In the genomic region with DNA sequence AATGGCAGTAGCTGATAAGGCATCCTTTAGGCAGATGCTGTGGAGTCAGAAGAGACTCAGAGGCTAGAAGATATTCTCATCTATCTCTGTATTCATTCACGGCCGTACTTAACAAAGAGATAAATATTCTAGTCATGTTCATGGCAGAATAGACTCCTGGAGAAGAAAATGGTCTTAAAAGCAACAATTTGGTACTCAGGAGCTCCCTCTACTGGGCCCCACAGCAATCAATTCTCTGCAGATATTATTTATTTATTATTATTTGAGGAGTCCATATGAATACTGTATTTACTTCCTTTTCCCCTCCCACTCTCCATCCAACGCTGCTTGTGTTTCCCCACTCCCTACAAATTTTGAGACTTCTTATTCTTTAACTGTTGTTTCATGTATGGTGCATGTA, we compare ENCODE assay signal across 8 mouse cellular contexts. TPM values are rescaled to one million over a fixed set of nuclear protein-coding genes. Genes with fewer than 3 reads are reported as not detected.
DNase-seq lines count a peak whose midpoint lies in the region.
"Had no signal": no experiment of that assay in that cellular context is flagged by ENCODE, and none has a peak within 500 bp of the region (broad histone marks: within the 10 kb centered on the region; RNA-seq: fewer than 3 reads in every experiment).

No protein-coding gene starts in this region.

- peak; percentile 29 for DNase-seq in heart, postnatal 4 days
- DNase-seq in heart, adult 8-10 months (ENCODE audit: low spot score), result no peak
- peak; percentile 8 for DNase-seq in urinary bladder, postnatal 25 days (ENCODE audit: low spot score)
- no peak for DNase-seq in urinary bladder, adult 18-20 months (ENCODE audit: low spot score in 2 of 2)
- peak; percentile 33 to 45 for DNase-seq in cerebellum, postnatal 36 days
- peak; percentile 5 for DNase-seq in right cerebral cortex, postnatal 4 days
- no peak for DNase-seq in spleen, postnatal 4 days (ENCODE audit: low spot score in 2 of 2)

RNA-seq across cellular contexts. Expression of a gene that starts 24.3 kb away (rescaled TPM):
- total RNA-seq in heart, postnatal 4 days (2021), result 1 to 10 TPM; 2.5 to 3.0 TPM
- 1 to 10 TPM in 2 of 4 experiments, under 1 TPM in 2; 0.66 to 1.5 (median 1.0) TPM for total RNA-seq in heart, adult 8-10 months (2022)

RNA-seq across cellular contexts. Expression of a gene that starts 48.6 kb away (rescaled TPM):
- total RNA-seq in heart, postnatal 4 days (2021), result not detected
- total RNA-seq in heart, adult 8-10 months (2022), result not detected
- total RNA-seq: layer of hippocampus, adult 8-10 months had no signal

Comparison
In these comparisons a context has a peak if more than half of its experiments do, and no peak if none do; other contexts are left out.
1. DNase-seq: peak in heart, postnatal 4 days (single experiment), urinary bladder, postnatal 25 days (single experiment), cerebellum, postnatal 36 days (2 of 2) and right cerebral cortex, postnatal 4 days (single experiment); none in heart, adult 8-10 months (single experiment), urinary bladder, adult 18-20 months (0 of 2) and spleen, postnatal 4 days (0 of 2).